Mouse (Mus musculus) testis, adult 2 months (tissue): ENCODE data around the gene Gm49336.

Source experiments
- CTCF ChIP-seq: fragments of 200-500 bp; IDR thresholded peaks from 2 replicates; pipeline ENCODE4 v1.5.1; 2012; ENCODE audit warnings: low read depth, mild to moderate bottlenecking, inconsistent platforms, low read length, moderate library complexity; ENCODE audit not compliant: control insufficient read depth, insufficient read depth, insufficient replicate concordance
- POLR2A ChIP-seq: fragments of 200-500 bp; IDR thresholded peaks from 2 replicates; pipeline ENCODE4 v1.6.1; 2012; ENCODE audit warnings: low read depth, mild to moderate bottlenecking, inconsistent platforms, low read length, moderate library complexity; ENCODE audit not compliant: control insufficient read depth

GRCm38 (mm10) chr14:60176891-60177613, 74.3 kb downstream of the Gm49336 start:
- TF ChIP-seq POLR2A (peak; percentile 17; the same call in 1 of the 2 replicates), CTCF (0 out of 2 replicates have a peak, but pooled peaks have one; percentile 1)
